Mouse (Mus musculus) brain, embryonic 14.5 days (tissue): ENCODE results near the gene Slc35b1.
A peak's percentile ranks its signal among the peaks of the same experiment; 100 is the strongest.

Source experiments
- CTCF ChIP-seq: fragments of 200-500 bp; IDR thresholded peaks from 2 replicates; pipeline ENCODE4 v1.5.1; 2012; ENCODE audit warnings: inconsistent platforms, mild to moderate bottlenecking, moderate library complexity, borderline replicate concordance; ENCODE audit not compliant: insufficient read depth, insufficient read length; ENCODE audit errors: extremely low read depth
- POLR2A ChIP-seq: fragments of 200-500 bp; IDR thresholded peaks from 2 replicates; pipeline ENCODE4 v1.6.1; 2012; ENCODE audit warnings: mild to moderate bottlenecking, inconsistent platforms, borderline replicate concordance; ENCODE audit not compliant: poor library complexity, insufficient read depth, insufficient read length, severe bottlenecking; ENCODE audit errors: extremely low read depth

- TF ChIP-seq POLR2A (no peak), CTCF (peak; percentile 22; the same call in 1 of the 2 replicates)
Observed at GRCm38 (mm10) chr11:95423505-95423904, 39.0 kb downstream of the Slc35b1 start.
